Mouse (Mus musculus) v-Abl transformed pro-B cells (cell line): ENCODE measurements at regions not wholly inside any gene's neighbourhood (a gene's known extent, or its start where the extent isn't known, plus 50 kb on each side); places are given as distances from the start of the nearest gene placed in this dataset.

Experiments
- in situ Hi-C, 2 experiments: fragments of 400-800 bp; cut with MboI; formaldehyde crosslinking; loops; one replicate each; pipeline ENCODE4 v1.15.1; 2025; ENCODE audit not compliant: unreplicated experiment in 2 of 2

DNA sequence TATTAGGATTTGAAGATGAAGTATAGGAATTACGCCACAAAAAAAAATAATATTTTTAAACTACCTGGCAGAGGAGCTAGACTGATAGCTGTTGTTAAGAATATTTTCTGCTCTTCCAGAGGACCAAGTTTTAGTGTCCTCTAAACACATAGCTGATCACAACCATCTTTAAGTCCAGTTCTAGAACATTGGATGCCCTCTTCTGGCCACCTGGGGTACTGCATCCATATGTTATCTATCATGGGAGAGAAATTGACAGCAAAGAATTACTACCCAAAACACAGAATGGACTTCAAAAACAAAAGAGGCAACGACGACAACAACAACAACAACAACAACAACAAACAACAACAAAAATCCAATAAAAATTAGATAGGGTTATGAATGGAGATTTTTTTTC lies 71.0 kb upstream of the Prl4a1 start:
- in situ Hi-C loops: loop anchor here (10.0 to 25.0 kb wide), 3 partner anchors 570 to 1892 kb away; no protein-coding TSS in a partner anchor

DNA sequence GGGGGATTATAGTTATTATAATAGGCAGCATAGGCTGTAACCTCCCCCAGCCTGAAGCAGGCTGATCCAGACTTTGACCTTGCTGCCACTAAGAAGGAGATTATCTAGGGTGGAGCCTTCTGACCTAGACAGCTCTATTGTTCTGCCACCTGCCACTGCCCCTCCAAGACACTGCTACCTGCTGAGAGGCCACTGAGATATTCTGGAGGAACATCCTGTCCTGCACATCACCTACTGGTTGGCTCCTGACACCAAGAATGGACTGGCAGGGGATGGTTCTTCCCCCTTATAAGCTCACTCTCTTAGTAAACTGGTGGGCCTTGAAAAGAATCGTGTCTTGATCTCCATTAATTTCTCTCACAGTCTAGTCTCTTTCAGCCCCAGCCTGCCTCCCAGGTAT lies 55.6 kb upstream of the Prl4a1 start:
- in situ Hi-C loops: loop anchor here in 1 of 2 experiments (25.0 kb wide), 1 partner anchor 1877 kb away; no protein-coding TSS in a partner anchor

DNA sequence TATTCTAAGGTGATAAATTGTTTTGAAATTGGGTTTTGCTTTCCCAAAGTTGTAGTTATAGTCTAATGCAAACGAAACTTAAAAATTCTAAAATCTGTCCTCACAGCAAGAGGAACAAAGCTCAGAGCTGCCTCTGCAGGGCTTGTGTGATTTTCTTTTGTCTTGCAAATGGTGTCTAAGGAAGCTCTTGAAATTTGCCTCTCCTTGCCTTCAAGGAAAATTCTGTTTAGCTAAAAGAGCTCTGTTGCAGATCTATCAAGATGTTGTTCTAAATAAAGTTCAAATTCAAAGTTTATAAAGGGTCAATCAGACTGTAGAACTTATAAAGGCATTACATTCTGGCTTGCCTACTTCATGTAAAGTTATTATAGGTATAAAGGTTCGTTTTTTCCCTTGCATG lies 53.6 kb upstream of the Prl4a1 start:
- in situ Hi-C loops: loop anchor here in 1 of 2 experiments (25.0 kb wide), 1 partner anchor 1875 kb away; no protein-coding TSS in a partner anchor

DNA sequence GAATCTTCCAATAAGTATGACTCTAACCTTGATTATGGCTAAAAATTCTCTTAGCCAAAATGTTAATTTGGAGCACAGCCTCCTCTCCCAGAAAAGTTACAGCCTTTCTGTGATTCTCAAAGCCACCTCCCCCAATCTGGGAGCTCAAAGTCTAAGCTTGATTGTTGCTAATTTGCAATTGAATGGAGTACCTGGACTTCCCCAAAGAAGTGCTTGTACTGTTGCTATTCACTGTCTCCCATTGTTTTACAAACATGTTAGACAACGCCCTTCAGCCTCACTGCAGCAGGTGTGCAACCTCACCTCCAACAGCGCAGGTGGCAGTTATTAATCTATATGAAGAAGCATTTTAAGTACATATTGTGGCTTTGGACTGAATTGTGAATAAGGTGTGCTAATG lies 50.0 kb upstream of the Prl4a1 start:
- in situ Hi-C loops: loop anchor here in 1 of 2 experiments (25.0 kb wide), 1 partner anchor 1871 kb away; no protein-coding TSS in a partner anchor
